Mouse (Mus musculus) hindbrain, embryonic 16.5 days (tissue): ENCODE measurements around the gene Il1f10. TPM values are rescaled to one million over a fixed set of nuclear protein-coding genes. Genes with fewer than 3 reads are reported as not detected.

Experiments
- ATAC-seq: fragments of 200-750 bp; cut with Nextera tagmentation; 2 replicates; pipeline ENCODE4 v1.8.0; 2017; ENCODE audit warnings: moderate TSS enrichment, moderate library complexity
- H3K27ac ChIP-seq: fragments of 300-500 bp; sonication (generic); 2 replicates; pipeline ENCODE4 v1.5.1; 2014; ENCODE audit warnings: low read depth, mild to moderate bottlenecking, control low read depth, low read length, moderate library complexity
- H3K27me3 ChIP-seq: fragments of 300-500 bp; sonication (generic); replicated peaks from 2 replicates; pipeline ENCODE4 v1.6.1; 2014; ENCODE audit warnings: low read length; ENCODE audit not compliant: control insufficient read depth, insufficient read depth
- H3K36me3 ChIP-seq: fragments of 300-500 bp; sonication (generic); 2 replicates; pipeline ENCODE4 v1.6.1; 2014; ENCODE audit warnings: mild to moderate bottlenecking, low read length, moderate library complexity, mixed read lengths; ENCODE audit not compliant: control insufficient read depth, insufficient read depth
- H3K4me1 ChIP-seq: fragments of 300-500 bp; sonication (generic); 2 replicates; pipeline ENCODE4 v1.6.1; 2014; ENCODE audit warnings: low read depth, low read length; ENCODE audit not compliant: control insufficient read depth, insufficient read depth
- H3K4me2 ChIP-seq: fragments of 300-500 bp; sonication (generic); 2 replicates; pipeline ENCODE4 v1.6.1; 2014; ENCODE audit warnings: mild to moderate bottlenecking, low read length, control low read depth, moderate library complexity
- H3K4me3 ChIP-seq: fragments of 300-500 bp; sonication (generic); 2 replicates; pipeline ENCODE4 v1.5.1; 2014; ENCODE audit warnings: mild to moderate bottlenecking, low read length, control low read depth, moderate library complexity
- H3K9ac ChIP-seq: fragments of 300-500 bp; sonication (generic); 2 replicates; pipeline ENCODE4 v1.6.1; 2014; ENCODE audit warnings: low read depth, mild to moderate bottlenecking, control low read depth, low read length, moderate library complexity
- H3K9me3 ChIP-seq: fragments of 300-500 bp; sonication (generic); 2 replicates; pipeline ENCODE4 v1.6.1; 2014; ENCODE audit warnings: mild to moderate bottlenecking, low read length, moderate library complexity; ENCODE audit not compliant: control insufficient read depth
- WGBS: fragments of 180-500 bp; shearing (Covaris S2); extraction: QIAGEN DNeasy Blood & Tissue Kit; methylation state at CpG from one replicate; pipeline ENCODE4 v1.1.7; 2014; 5-methylcytosine and 5-hydroxymethylcytosine counted together
- polyA plus RNA-seq: library from polyadenylated mRNA; unstranded; fragments of >200 nt; fragmentation: Nextera tagmentation; extraction: Ambion mirVana; gene quantifications from 2 replicates; pipeline ENCODE4 v1.2.1, GENCODE M21; 2015

Il1f10 gene
- polyA plus RNA-seq, 1 experiment from 2014 or later = not detected

DNA sequence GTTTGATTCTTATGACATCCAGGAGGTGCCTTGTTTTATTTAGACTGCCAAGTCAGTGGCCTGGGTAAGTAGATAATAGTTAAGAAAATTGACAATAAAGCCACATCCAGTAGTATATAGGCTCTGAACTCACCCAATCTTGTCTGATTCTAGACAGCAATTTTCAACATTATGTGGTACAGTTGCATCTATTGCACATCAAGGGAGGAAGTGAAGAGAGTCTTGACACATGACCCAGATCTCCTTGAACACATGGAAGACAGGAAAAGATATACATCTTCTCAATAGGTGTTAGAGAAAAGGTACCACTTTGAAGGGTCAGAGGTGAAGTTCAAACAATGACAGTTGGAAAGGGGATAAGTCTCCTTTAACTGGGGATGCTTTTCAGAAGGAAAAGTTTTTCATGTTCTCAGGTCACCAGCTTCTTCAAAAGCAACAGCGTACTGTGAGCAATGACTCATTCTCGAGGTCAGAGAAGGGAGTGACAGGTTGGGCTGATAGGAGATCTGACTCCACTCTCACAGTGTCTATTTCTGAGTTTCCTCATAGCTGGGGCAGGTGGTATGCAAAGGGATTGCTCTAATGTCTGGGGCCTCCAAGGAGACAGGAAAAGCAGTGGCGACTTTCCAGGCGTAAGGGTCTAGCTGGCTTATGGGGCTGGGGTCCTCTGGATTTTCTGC is 27.1 kb downstream of the Il1f10 start:
- H3K9me3 ChIP-seq = no peaks in the 10 kb centered on the region
- 89% methylated on average over 4 of the region's 4 CpGs for WGBS

DNA sequence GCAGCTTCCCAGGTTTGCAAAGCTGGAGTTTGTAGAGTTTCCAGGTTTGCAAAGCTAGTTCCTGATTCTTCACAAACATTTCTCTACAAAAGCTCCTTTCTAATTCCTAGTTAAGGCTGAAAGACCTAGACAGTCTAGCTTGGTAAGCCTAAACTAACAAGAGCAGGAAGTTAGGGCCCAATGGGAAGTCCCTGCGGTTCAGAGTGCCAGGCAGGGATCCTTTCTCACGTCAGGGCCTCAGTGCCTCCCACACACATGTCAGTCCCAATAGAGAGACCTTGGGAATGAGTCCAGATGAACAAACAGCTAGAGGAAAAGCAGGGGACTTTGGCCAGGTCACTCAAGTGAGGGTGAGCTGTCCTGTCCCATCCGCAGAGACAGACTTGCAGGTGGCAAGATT is 44.3 kb downstream of the Il1f10 start:
- no peak overlapping the region for H3K4me3 ChIP-seq
- 68% methylated on average over 3 of the region's 3 CpGs for WGBS
- no peak overlapping the region for H3K27ac ChIP-seq

More for the DNA sequence above, 27.1 kb downstream of the Il1f10 start:
- no peaks in the 10 kb centered on the region for H3K36me3 ChIP-seq
- H3K4me1 ChIP-seq = no peaks in the 10 kb centered on the region
- no peak overlapping the region for H3K9ac ChIP-seq
- no peak overlapping the region for H3K27ac ChIP-seq
- no peak overlapping the region for H3K4me2 ChIP-seq
- ATAC-seq = no peak
- no peaks in the 10 kb centered on the region for H3K27me3 ChIP-seq
- H3K4me3 ChIP-seq = no peak overlapping the region

DNA sequence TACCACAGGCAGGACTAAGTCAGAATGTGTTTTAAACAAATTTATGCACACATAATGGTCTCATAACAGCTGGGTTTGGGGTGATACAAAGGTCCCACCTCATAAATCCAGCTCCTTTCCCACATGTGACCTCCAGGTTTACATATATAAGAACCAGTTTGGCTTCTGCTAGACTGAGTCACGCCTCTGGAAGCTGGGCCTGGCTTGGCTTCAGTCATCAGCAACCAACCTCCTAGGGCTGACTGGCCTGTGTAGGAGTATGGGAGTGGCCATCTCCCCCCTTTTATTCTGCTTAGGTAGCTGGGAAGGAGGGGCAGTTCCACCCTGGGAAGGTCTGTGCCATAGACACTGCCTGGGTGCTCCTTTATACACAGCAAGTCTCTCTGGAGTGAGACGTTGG is 45.5 kb downstream of the Il1f10 start, which contains the start of gene Il1rn:
Il1rn (plus strand) TSS at position 309 of the 400 bp plus-strand sequence.
- H3K9me3 ChIP-seq = no peaks in the 10 kb centered on the region
- no peak for ATAC-seq
- no peaks in the 10 kb centered on the region for H3K4me1 ChIP-seq
- no peak within 1 kb of the TSS for H3K4me3 ChIP-seq
- no peak within 1 kb of the TSS for H3K9ac ChIP-seq
- no peaks in the 10 kb centered on the region for H3K36me3 ChIP-seq
- H3K4me2 ChIP-seq = no peak within 1 kb of the TSS
- no peak within 1 kb of the TSS for H3K27ac ChIP-seq
- WGBS = 83% methylated on average over 2 of the region's 2 CpGs
- no peaks in the 10 kb centered on the region for H3K27me3 ChIP-seq

More for the DNA sequence above, 44.3 kb downstream of the Il1f10 start:
- H3K27me3 ChIP-seq = no peaks in the 10 kb centered on the region
- H3K4me1 ChIP-seq = no peaks in the 10 kb centered on the region
- no peak overlapping the region for H3K9ac ChIP-seq
- no peak for ATAC-seq
- H3K4me2 ChIP-seq = no peak overlapping the region
- H3K9me3 ChIP-seq = no peaks in the 10 kb centered on the region
- no peaks in the 10 kb centered on the region for H3K36me3 ChIP-seq

DNA sequence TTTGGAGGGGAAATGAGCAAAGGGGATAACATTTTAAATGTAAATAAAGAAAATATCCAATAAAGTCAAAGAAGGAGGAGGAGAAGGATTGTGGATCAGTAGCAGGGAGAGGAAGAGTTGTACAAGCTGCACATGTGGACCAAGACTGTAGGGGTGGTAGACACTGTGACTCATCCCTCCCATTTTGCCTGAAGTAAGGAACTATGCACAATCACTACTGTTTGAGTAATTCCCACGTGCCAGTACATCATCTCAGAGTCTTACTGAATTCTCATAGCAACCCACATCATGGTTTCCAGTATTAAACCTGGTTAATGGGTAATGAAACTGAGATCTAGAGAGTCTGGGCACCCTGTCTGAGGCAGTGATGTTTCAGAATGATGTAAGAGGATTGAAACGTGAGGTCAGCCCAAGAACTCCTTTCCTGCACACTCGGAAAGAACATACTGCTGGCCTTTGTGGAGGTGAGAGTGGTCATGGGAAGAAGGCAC is 50.4 kb downstream of the Il1f10 start:
- WGBS = 77% methylated on average over 3 of the region's 3 CpGs
- Histone ChIP-seq H3K9me3 (no peaks in the 10 kb centered on the region), H3K4me2 (no peak overlapping the region), H3K27ac (no peak overlapping the region), H3K9ac (no peak overlapping the region), H3K27me3 (no peaks in the 10 kb centered on the region), H3K36me3 (no peaks in the 10 kb centered on the region), H3K4me3 (no peak overlapping the region), H3K4me1 (no peaks in the 10 kb centered on the region)
- ATAC-seq = no peak

Other genes with a start within 250 kb of the Il1f10 start
- 14.5 and 20.9 TPM in 2 replicates for gene Hnmt, start 241.8 kb upstream of the Il1f10 start, polyA plus RNA-seq
- gene Tbpl2, start 194.6 kb upstream of the Il1f10 start, polyA plus RNA-seq = not detected in 2 replicates
- gene Il1f8, start 138.0 kb upstream of the Il1f10 start, polyA plus RNA-seq = not detected in 2 replicates
- gene Il1f9, start 104.7 kb upstream of the Il1f10 start, polyA plus RNA-seq = not detected in 2 replicates
- gene Il1f6, start 75.8 kb upstream of the Il1f10 start, polyA plus RNA-seq = not detected in 2 replicates
- gene Il1f5, start 14.2 kb upstream of the Il1f10 start, polyA plus RNA-seq = not detected in 2 replicates
- 0.08 TPM in 1 of 2 replicates, not detected in the other for gene Il1rn, start 45.7 kb downstream of the Il1f10 start, polyA plus RNA-seq
- gene Psd4, start 76.4 kb downstream of the Il1f10 start, polyA plus RNA-seq = 1.5 and 2.3 TPM in 2 replicates
- 21.2 and 24.0 TPM in 2 replicates for gene Pax8, start 184.4 kb downstream of the Il1f10 start, polyA plus RNA-seq